Mouse (Mus musculus): ENCODE data around the gene Acsl5. TPM values are rescaled to one million over a fixed set of nuclear protein-coding genes. Genes with fewer than 3 reads are reported as not detected.

The Acsl5 gene
- polyA plus RNA-seq, 1 experiment = 29.3 TPM

GRCm38 (mm10) chr19:55265269-55265668 lies 13.5 kb downstream of the Acsl5 start:
- TF ChIP-seq CTCF (conservative IDR thresholded peaks at IDR 0.05; ENCODE audit: insufficient read depth, insufficient read length, low read depth, low read length) (no peak), POLR2A (IDR thresholded peaks at IDR 0.05; ENCODE audit: low read depth, low read length) (no peak)
- H3K4me1 ChIP-seq (ENCODE audit: control insufficient read depth, insufficient read depth, low read length) = peaks cover 19% of the 10 kb centered on the region; the same call in 1 of the 2 replicates
- H3K27ac ChIP-seq (ENCODE audit: insufficient read depth, low read depth, low read length) = no peak overlapping the region
- WGBS = 81% methylated on average over 3 of the region's 3 CpGs
- no peaks in the 10 kb centered on the region for H3K36me3 ChIP-seq (ENCODE audit: control insufficient read depth, insufficient read depth, low read length)
- H3K27me3 ChIP-seq (replicated peaks; ENCODE audit: control insufficient read depth, insufficient read depth, low read length) = no peaks in the 10 kb centered on the region
- DNase-seq = no peak
- H3K4me3 ChIP-seq (ENCODE audit: insufficient read depth, low read depth, low read length) = no peak overlapping the region

DNA sequence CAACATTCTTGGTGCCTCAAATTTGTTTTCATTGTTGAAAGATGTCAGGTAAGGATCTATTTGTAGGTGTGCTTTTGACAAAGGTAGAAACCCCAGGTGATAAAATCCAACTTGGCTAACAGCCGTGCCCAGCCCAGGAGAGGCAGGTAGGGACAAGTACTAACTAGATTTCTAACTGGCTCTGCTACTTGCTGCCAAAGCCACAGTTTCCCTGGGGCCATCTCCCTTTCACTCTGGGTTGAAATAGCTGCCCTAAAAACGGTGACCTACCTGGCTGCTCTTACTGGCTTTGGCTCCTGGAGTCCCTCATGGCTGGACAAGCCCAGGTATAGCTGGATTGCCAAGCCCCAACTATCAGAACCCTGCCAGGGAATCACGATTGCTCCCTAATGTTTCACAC lies 15.0 kb downstream of the Acsl5 start:
- peak overlapping the region; percentile 88 for H3K27ac ChIP-seq (ENCODE audit: insufficient read depth, low read depth, low read length)
- DNase-seq = peak; percentile 82
- H3K27me3 ChIP-seq (replicated peaks; ENCODE audit: control insufficient read depth, insufficient read depth, low read length) = no peaks in the 10 kb centered on the region
- peaks cover 19% of the 10 kb centered on the region; the same call in 1 of the 2 replicates for H3K4me1 ChIP-seq (ENCODE audit: control insufficient read depth, insufficient read depth, low read length)
- no peak overlapping the region for H3K4me3 ChIP-seq (ENCODE audit: insufficient read depth, low read depth, low read length)
- no peaks in the 10 kb centered on the region for H3K36me3 ChIP-seq (ENCODE audit: control insufficient read depth, insufficient read depth, low read length)
- 64% methylated on average over 3 of the region's 3 CpGs for WGBS
- no peak for TF ChIP-seq CTCF (conservative IDR thresholded peaks at IDR 0.05; ENCODE audit: insufficient read depth, insufficient read length, low read depth, low read length)
- no peak for TF ChIP-seq POLR2A (IDR thresholded peaks at IDR 0.05; ENCODE audit: low read depth, low read length)

DNA sequence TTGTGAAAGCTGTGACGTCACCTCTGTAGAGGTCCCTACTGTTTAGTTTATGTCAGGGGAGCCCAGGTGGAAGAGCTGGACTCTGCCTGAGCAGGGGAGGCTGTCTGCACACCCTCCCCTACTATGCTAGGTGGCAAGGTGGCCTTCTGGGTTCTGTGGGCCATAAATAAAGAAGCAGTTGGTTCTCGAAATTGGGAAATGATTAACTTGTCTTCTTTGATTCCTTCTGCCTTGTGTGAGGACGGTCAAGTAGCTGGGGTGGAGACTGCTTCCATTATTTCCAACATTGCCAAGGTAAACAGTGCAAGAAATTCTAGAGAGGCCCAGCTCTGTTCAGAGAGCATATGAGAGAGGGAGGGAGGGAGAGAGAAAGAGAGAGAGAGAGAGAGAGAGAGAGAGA lies 16.4 kb downstream of the Acsl5 start:
- H3K4me3 ChIP-seq (ENCODE audit: insufficient read depth, low read depth, low read length) = no peak overlapping the region
- no peaks in the 10 kb centered on the region for H3K27me3 ChIP-seq (replicated peaks; ENCODE audit: control insufficient read depth, insufficient read depth, low read length)
- peak; percentile 74 for DNase-seq
- 18% methylated on average over 3 of the region's 3 CpGs for WGBS
- peaks cover 19% of the 10 kb centered on the region; the same call in 1 of the 2 replicates for H3K4me1 ChIP-seq (ENCODE audit: control insufficient read depth, insufficient read depth, low read length)
- TF ChIP-seq POLR2A (IDR thresholded peaks at IDR 0.05; ENCODE audit: low read depth, low read length) = no peak
- no peaks in the 10 kb centered on the region; the same call in 1 of the 2 replicates for H3K36me3 ChIP-seq (ENCODE audit: control insufficient read depth, insufficient read depth, low read length)
- peak overlapping the region; percentile 70 for H3K27ac ChIP-seq (ENCODE audit: insufficient read depth, low read depth, low read length)

GRCm38 (mm10) chr19:55269051-55269450 lies 17.3 kb downstream of the Acsl5 start:
- peak; percentile 54 for DNase-seq

GRCm38 (mm10) chr19:55271448-55271847 lies 19.7 kb downstream of the Acsl5 start:
- no peak for TF ChIP-seq CTCF (conservative IDR thresholded peaks at IDR 0.05; ENCODE audit: insufficient read depth, insufficient read length, low read depth, low read length)
- no peak for TF ChIP-seq POLR2A (IDR thresholded peaks at IDR 0.05; ENCODE audit: low read depth, low read length)
- DNase-seq = no peak
- Histone ChIP-seq H3K4me1 (ENCODE audit: control insufficient read depth, insufficient read depth, low read length) (peaks cover 18% of the 10 kb centered on the region; the same call in 1 of the 2 replicates), H3K27me3 (replicated peaks; ENCODE audit: control insufficient read depth, insufficient read depth, low read length) (no peaks in the 10 kb centered on the region), H3K4me3 (ENCODE audit: insufficient read depth, low read depth, low read length) (no peak overlapping the region), H3K27ac (ENCODE audit: insufficient read depth, low read depth, low read length) (no peak overlapping the region), H3K36me3 (ENCODE audit: control insufficient read depth, insufficient read depth, low read length) (peaks cover 1% of the 10 kb centered on the region)
- 70% methylated on average over 3 of the region's 3 CpGs for WGBS

More at GRCm38 (mm10) chr19:55269051-55269450, 17.3 kb downstream of the Acsl5 start:
- Histone ChIP-seq H3K4me1 (ENCODE audit: control insufficient read depth, insufficient read depth, low read length) (peaks cover 19% of the 10 kb centered on the region; the same call in 1 of the 2 replicates), H3K36me3 (ENCODE audit: control insufficient read depth, insufficient read depth, low read length) (no peaks in the 10 kb centered on the region; the same call in none of the 2 replicates), H3K4me3 (ENCODE audit: insufficient read depth, low read depth, low read length) (no peak overlapping the region), H3K27ac (ENCODE audit: insufficient read depth, low read depth, low read length) (peak overlapping the region; percentile 81), H3K27me3 (replicated peaks; ENCODE audit: control insufficient read depth, insufficient read depth, low read length) (no peaks in the 10 kb centered on the region)
- WGBS = 53% methylated on average over 5 of the region's 5 CpGs
- TF ChIP-seq CTCF (conservative IDR thresholded peaks at IDR 0.05; ENCODE audit: insufficient read depth, insufficient read length, low read depth, low read length) (no peak), POLR2A (IDR thresholded peaks at IDR 0.05; ENCODE audit: low read depth, low read length) (no peak)

- 90% methylated on average over 6 of the region's 6 CpGs for WGBS
- Histone ChIP-seq H3K36me3 (ENCODE audit: control insufficient read depth, insufficient read depth, low read length) (peaks cover 1% of the 10 kb centered on the region), H3K27ac (ENCODE audit: insufficient read depth, low read depth, low read length) (no peak overlapping the region), H3K4me1 (ENCODE audit: control insufficient read depth, insufficient read depth, low read length) (peaks cover 12% of the 10 kb centered on the region; the same call in 1 of the 2 replicates), H3K27me3 (replicated peaks; ENCODE audit: control insufficient read depth, insufficient read depth, low read length) (no peaks in the 10 kb centered on the region), H3K4me3 (ENCODE audit: insufficient read depth, low read depth, low read length) (no peak overlapping the region)
- DNase-seq = no peak
- no peak for TF ChIP-seq CTCF (conservative IDR thresholded peaks at IDR 0.05; ENCODE audit: insufficient read depth, insufficient read length, low read depth, low read length)
- no peak for TF ChIP-seq POLR2A (IDR thresholded peaks at IDR 0.05; ENCODE audit: low read depth, low read length)
These were observed 21.6 kb downstream of the Acsl5 start for GRCm38 (mm10) chr19:55273340-55273739.

DNA sequence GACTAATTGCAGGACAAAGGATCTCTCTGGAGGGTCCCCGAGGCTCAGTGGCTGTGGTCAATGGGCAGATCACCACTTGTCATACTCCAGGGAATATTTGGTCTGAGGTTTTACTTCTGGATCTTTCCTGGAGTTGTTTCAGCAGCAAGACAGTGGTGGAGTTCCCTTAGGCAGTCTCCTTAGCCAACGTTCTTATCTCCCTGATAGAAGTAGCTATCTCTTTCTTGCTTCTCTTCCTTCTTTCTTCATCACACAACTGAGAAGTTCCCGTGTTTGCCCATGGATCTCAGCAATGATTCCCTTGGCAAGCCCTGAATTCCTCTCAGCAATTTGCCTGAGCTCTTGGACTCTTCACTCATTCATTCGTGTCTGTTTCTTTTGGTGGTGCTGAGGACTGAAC lies 24.4 kb downstream of the Acsl5 start:
- Histone ChIP-seq H3K27ac (ENCODE audit: insufficient read depth, low read depth, low read length) (no peak overlapping the region), H3K27me3 (replicated peaks; ENCODE audit: control insufficient read depth, insufficient read depth, low read length) (no peaks in the 10 kb centered on the region), H3K4me3 (ENCODE audit: insufficient read depth, low read depth, low read length) (no peak overlapping the region), H3K4me1 (ENCODE audit: control insufficient read depth, insufficient read depth, low read length) (no peaks in the 10 kb centered on the region), H3K36me3 (ENCODE audit: control insufficient read depth, insufficient read depth, low read length) (peaks cover 4% of the 10 kb centered on the region)
- 93% methylated on average over 4 of the region's 4 CpGs for WGBS
- no peak for DNase-seq
- TF ChIP-seq CTCF (conservative IDR thresholded peaks at IDR 0.05; ENCODE audit: insufficient read depth, insufficient read length, low read depth, low read length) (no peak), POLR2A (IDR thresholded peaks at IDR 0.05; ENCODE audit: low read depth, low read length) (no peak)

All from kidney, adult 2 months (tissue).